Mouse (Mus musculus) natural killer cell, adult 2 months (primary cell): ENCODE data around the gene Secisbp2l.

Experiments
- DNase-seq, 2 experiments: peaks; one replicate each; pipeline ENCODE4 v3.0.0; 2022; ENCODE audit warnings: low spot score in 2 of 2

Secisbp2l gene

GRCm38 (mm10) chr2:125782719-125783109 lies at the start of gene Secisbp2l:
Secisbp2l (minus strand) TSS chr2:125782870.
- peak; percentile 89 for DNase-seq

GRCm38 (mm10) chr2:125829924-125830323 lies 47.3 kb upstream of the Secisbp2l start:
- no peak for DNase-seq

GRCm38 (mm10) chr2:125827898-125828297 lies 45.2 kb upstream of the Secisbp2l start:
- no peak for DNase-seq

GRCm38 (mm10) chr2:125826201-125826600 lies 43.5 kb upstream of the Secisbp2l start:
- no peak for DNase-seq

GRCm38 (mm10) chr2:125820397-125820796 lies 37.7 kb upstream of the Secisbp2l start:
- no peak for DNase-seq

GRCm38 (mm10) chr2:125813972-125814595 lies 31.4 kb upstream of the Secisbp2l start:
- DNase-seq, result no peak

GRCm38 (mm10) chr2:125811332-125811731 lies 28.7 kb upstream of the Secisbp2l start:
- DNase-seq, result no peak

- DNase-seq, result no peak
These were observed 26.9 kb upstream of the Secisbp2l start for GRCm38 (mm10) chr2:125809551-125809950.

GRCm38 (mm10) chr2:125805826-125806225 lies 23.2 kb upstream of the Secisbp2l start:
- DNase-seq, result no peak

GRCm38 (mm10) chr2:125801947-125802346 lies 19.3 kb upstream of the Secisbp2l start:
- no peak for DNase-seq

- DNase-seq, result no peak
These were observed 18.4 kb upstream of the Secisbp2l start for GRCm38 (mm10) chr2:125801038-125801437.

GRCm38 (mm10) chr2:125800428-125800827 lies 17.8 kb upstream of the Secisbp2l start:
- DNase-seq, result no peak

GRCm38 (mm10) chr2:125797872-125798271 lies 15.2 kb upstream of the Secisbp2l start:
- DNase-seq, result no peak

- no peak for DNase-seq
These were observed 12.4 kb upstream of the Secisbp2l start for GRCm38 (mm10) chr2:125795118-125795517.

- DNase-seq, result no peak
These were observed 11.5 kb upstream of the Secisbp2l start for GRCm38 (mm10) chr2:125794166-125794565.

GRCm38 (mm10) chr2:125792879-125793261 lies 10.2 kb upstream of the Secisbp2l start:
- no peak for DNase-seq

- DNase-seq, result no peak
These were observed 9.6 kb upstream of the Secisbp2l start for GRCm38 (mm10) chr2:125792144-125792878.

GRCm38 (mm10) chr2:125791485-125791885 lies 8.8 kb upstream of the Secisbp2l start:
- DNase-seq, result peak; percentile 3 to 36

- no peak for DNase-seq
These were observed 7.6 kb upstream of the Secisbp2l start for GRCm38 (mm10) chr2:125790242-125790641.

GRCm38 (mm10) chr2:125789265-125789664 lies 6.6 kb upstream of the Secisbp2l start:
- DNase-seq, result no peak

GRCm38 (mm10) chr2:125788785-125789184 lies 6.1 kb upstream of the Secisbp2l start:
- DNase-seq, result no peak

- no peak for DNase-seq
These were observed 5.7 kb upstream of the Secisbp2l start for GRCm38 (mm10) chr2:125788351-125788750.

GRCm38 (mm10) chr2:125785021-125785420 lies 2.4 kb upstream of the Secisbp2l start:
- DNase-seq, result no peak
